Mouse (Mus musculus): ENCODE measurements around the gene Cacna2d2. TPM values are rescaled to one million over a fixed set of nuclear protein-coding genes. Genes with fewer than 3 reads are reported as not detected.
"Not testable (repeated sequence)": the region's sequence is repeated elsewhere in the genome, so short reads cannot be mapped to it uniquely, and the experiment has no call there.

Gene Cacna2d2
- total and polyA plus RNA-seq, 3 experiments: 0.67 TPM; not detected in 2

- not testable (repeated sequence) for H3K27me3 ChIP-seq (ENCODE audit: control insufficient read depth in 1 of 2, insufficient read depth in 2 of 2, low read length in 2 of 2); H3K9ac ChIP-seq (ENCODE audit: control insufficient read depth, low read depth, low read length, poor library complexity, severe bottlenecking); H3K9me3 ChIP-seq (replicated peaks; ENCODE audit: insufficient read depth, low read length); DNase-seq (ENCODE audit: low read depth, low spot score); H3K4me3 ChIP-seq (ENCODE audit: control insufficient read depth in 1 of 2, insufficient read depth in 1 of 2, low read depth in 2 of 2, low read length in 2 of 2); H3K27ac ChIP-seq (ENCODE audit: control insufficient read depth, low read depth, low read length)
- peak in 2 of 3 experiments; percentile 8 to 29; a peak in 2 of 6 replicates for TF ChIP-seq CTCF (IDR thresholded peaks at IDR 0.05 in 2 of 3, conservative IDR thresholded peaks at IDR 0.05 in 1 of 3; ENCODE audit: control insufficient read depth in 1 of 3, insufficient read depth in 1 of 3, low read depth in 2 of 3, low read length in 3 of 3, poor library complexity in 1 of 3, severe bottlenecking in 1 of 3)
- H3K36me3 ChIP-seq (ENCODE audit: control insufficient read depth in 1 of 2, insufficient read depth in 2 of 2, low read length in 2 of 2): peaks cover 0 to 15% of the 10 kb centered on the region in 2 experiments; a peak in 3 of 4 replicates
- peaks cover 0 to 27% of the 10 kb centered on the region in 2 experiments; a peak in 3 of 4 replicates for H3K4me1 ChIP-seq (ENCODE audit: control insufficient read depth in 1 of 2, insufficient read depth in 2 of 2, low read length in 2 of 2)
- peaks cover 23% of the 10 kb centered on the region for H3K79me2 ChIP-seq (ENCODE audit: control insufficient read depth, insufficient read depth, low read length, poor library complexity)
Measured at GRCm38 (mm10) chr9:107565556-107565955, 166.1 kb downstream of the Cacna2d2 start.

- Histone ChIP-seq H3K4me3 (ENCODE audit: control insufficient read depth in 1 of 2, insufficient read depth in 1 of 2, low read depth in 2 of 2, low read length in 2 of 2) (no peak overlapping the region), H3K27me3 (ENCODE audit: control insufficient read depth in 1 of 2, insufficient read depth in 2 of 2, low read length in 2 of 2) (no peaks in the 10 kb centered on the region), H3K27ac (ENCODE audit: control insufficient read depth, low read depth, low read length) (no peak overlapping the region), H3K9me3 (replicated peaks; ENCODE audit: insufficient read depth, low read length) (no peaks in the 10 kb centered on the region), H3K9ac (ENCODE audit: control insufficient read depth, low read depth, low read length, poor library complexity, severe bottlenecking) (no peak overlapping the region), H3K4me1 (ENCODE audit: control insufficient read depth in 1 of 2, insufficient read depth in 2 of 2, low read length in 2 of 2) (peaks cover 2 to 33% of the 10 kb centered on the region in 2 experiments; a peak in 3 of 4 replicates), H3K36me3 (ENCODE audit: control insufficient read depth in 1 of 2, insufficient read depth in 2 of 2, low read length in 2 of 2) (peaks cover 0 to 16% of the 10 kb centered on the region in 2 experiments; a peak in 3 of 4 replicates), H3K79me2 (ENCODE audit: control insufficient read depth, insufficient read depth, low read length, poor library complexity) (peaks cover 23% of the 10 kb centered on the region)
- TF ChIP-seq RAD21 (IDR thresholded peaks at IDR 0.05; ENCODE audit: low read depth, low read length) (peak; percentile 23), E2F4 (IDR thresholded peaks at IDR 0.05; ENCODE audit: borderline replicate concordance, low read depth, low read length) (no peak), SMC3 (IDR thresholded peaks at IDR 0.05; ENCODE audit: low read depth, low read length) (peak; percentile 66), MAX (IDR thresholded peaks at IDR 0.05; ENCODE audit: low read length) (no peak), CTCF (IDR thresholded peaks at IDR 0.05 in 2 of 3, conservative IDR thresholded peaks at IDR 0.05 in 1 of 3; ENCODE audit: control insufficient read depth in 1 of 3, insufficient read depth in 1 of 3, low read depth in 2 of 3, low read length in 3 of 3, poor library complexity in 1 of 3, severe bottlenecking in 1 of 3) (peak; percentile 70 to 96 (median 70)), GABPA (IDR thresholded peaks at IDR 0.05; ENCODE audit: low read depth, low read length) (no peak), BHLHE40 (IDR thresholded peaks at IDR 0.05; ENCODE audit: borderline replicate concordance, low read depth, low read length) (no peak), HCFC1 (IDR thresholded peaks at IDR 0.05; ENCODE audit: low read depth, low read length) (0 out of 2 replicates have a peak, but pooled peaks have one; percentile 13), POLR2AphosphoS5 (IDR thresholded peaks at IDR 0.05; ENCODE audit: borderline replicate concordance, low read depth, low read length) (no peak), CHD2 (IDR thresholded peaks at IDR 0.05; ENCODE audit: low read length) (no peak), ZNF384 (IDR thresholded peaks at IDR 0.05; ENCODE audit: low read depth, low read length) (no peak), MXI1 (IDR thresholded peaks at IDR 0.05; ENCODE audit: low read depth, low read length) (no peak)
- DNase-seq (ENCODE audit: low read depth, low spot score): peak; percentile 83
Measured at GRCm38 (mm10) chr9:107566041-107566709, 166.8 kb downstream of the Cacna2d2 start.

GRCm38 (mm10) chr9:107566855-107567254, 167.4 kb downstream of the Cacna2d2 start:
- H3K9ac ChIP-seq (ENCODE audit: control insufficient read depth, low read depth, low read length, poor library complexity, severe bottlenecking): no peak overlapping the region
- no peak for DNase-seq (ENCODE audit: low read depth, low spot score)
- peaks cover 23% of the 10 kb centered on the region for H3K79me2 ChIP-seq (ENCODE audit: control insufficient read depth, insufficient read depth, low read length, poor library complexity)
- no peaks in the 10 kb centered on the region for H3K9me3 ChIP-seq (replicated peaks; ENCODE audit: insufficient read depth, low read length)
- TF ChIP-seq MAFK (IDR thresholded peaks at IDR 0.05; ENCODE audit: borderline replicate concordance, low read depth, low read length) (no peak), ZKSCAN1 (IDR thresholded peaks at IDR 0.05; ENCODE audit: low read depth, low read length) (no peak), MAZ (IDR thresholded peaks at IDR 0.05; ENCODE audit: low read depth, low read length) (no peak), BHLHE40 (IDR thresholded peaks at IDR 0.05; ENCODE audit: borderline replicate concordance, low read depth, low read length) (no peak), CHD1 (IDR thresholded peaks at IDR 0.05; ENCODE audit: low read depth, low read length) (no peak), USF2 (IDR thresholded peaks at IDR 0.05; ENCODE audit: borderline replicate concordance in 1 of 2, insufficient read depth in 1 of 2, low read depth in 1 of 2, low read length in 2 of 2) (no peak), TCF12 (IDR thresholded peaks at IDR 0.05; ENCODE audit: low read depth, low read length) (no peak), ETS1 (IDR thresholded peaks at IDR 0.05; ENCODE audit: low read depth, low read length) (no peak)
- H3K4me3 ChIP-seq (ENCODE audit: control insufficient read depth in 1 of 2, insufficient read depth in 1 of 2, low read depth in 2 of 2, low read length in 2 of 2): no peak overlapping the region
- no peaks in the 10 kb centered on the region for H3K27me3 ChIP-seq (ENCODE audit: control insufficient read depth in 1 of 2, insufficient read depth in 2 of 2, low read length in 2 of 2)
- no peak overlapping the region for H3K27ac ChIP-seq (ENCODE audit: control insufficient read depth, low read depth, low read length)
- peaks cover 6 to 40% of the 10 kb centered on the region in 2 experiments; a peak in 3 of 4 replicates for H3K4me1 ChIP-seq (ENCODE audit: control insufficient read depth in 1 of 2, insufficient read depth in 2 of 2, low read length in 2 of 2)
- H3K36me3 ChIP-seq (ENCODE audit: control insufficient read depth in 1 of 2, insufficient read depth in 2 of 2, low read length in 2 of 2): peaks cover 0 to 23% of the 10 kb centered on the region in 2 experiments; a peak in 3 of 4 replicates
